Mouse (Mus musculus): Measurements from ENCODE around the gene Gm38392. TPM values are rescaled to one million over a fixed set of nuclear protein-coding genes. Genes with fewer than 3 reads are reported as not detected.

Gene Gm38392
- total RNA-seq, 2 experiments from 2014 or later, result 0.81 TPM; not detected in 1

DNA sequence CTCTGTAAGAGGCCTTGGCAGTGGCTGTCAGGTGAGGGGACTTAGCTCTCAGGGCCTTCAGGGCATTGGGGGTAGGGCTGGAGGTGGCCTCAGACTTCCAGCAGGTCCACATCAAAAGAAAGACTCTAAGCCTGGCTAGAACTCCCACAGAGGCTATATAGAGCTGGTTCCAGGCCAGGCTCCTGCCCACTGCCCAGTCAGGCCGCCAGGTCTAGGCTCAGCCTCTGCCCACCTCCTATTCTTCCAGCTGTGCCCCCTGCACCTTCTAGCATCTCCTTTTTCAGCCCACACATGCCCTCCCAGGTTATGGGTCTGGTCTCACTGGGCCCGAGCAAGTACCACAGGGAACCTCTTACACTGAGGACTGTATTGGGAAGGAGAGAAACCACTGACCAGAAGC is 62.1 kb downstream of the Gm38392 start:
- no peak for DNase-seq (ENCODE audit: extremely low spot score in 1 of 2, low spot score in 2 of 2)
- intact Hi-C loops (cut with DNase I), result no loop called here

DNA sequence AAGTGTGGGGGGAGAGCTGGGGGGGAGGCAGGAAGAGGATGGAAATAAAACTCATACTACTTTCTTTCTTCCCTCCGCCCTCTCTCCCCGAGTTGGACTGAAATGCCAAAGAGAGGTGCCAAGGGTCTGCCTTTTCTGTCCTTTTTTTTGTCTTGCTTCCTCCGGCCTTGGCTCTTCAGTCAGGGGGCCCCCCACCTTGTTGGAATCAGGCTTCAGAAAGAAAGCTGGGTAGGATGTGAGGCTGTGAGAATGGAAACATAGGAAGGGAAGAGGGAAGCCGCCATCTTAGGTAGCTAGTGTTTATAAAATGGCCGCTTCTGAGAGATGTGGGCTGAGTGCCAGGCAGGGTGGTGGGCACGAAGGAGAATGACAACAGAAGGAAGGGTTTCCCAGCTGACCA is 64.6 kb downstream of the Gm38392 start:
- intact Hi-C loops (cut with DNase I), result no loop called here

DNA sequence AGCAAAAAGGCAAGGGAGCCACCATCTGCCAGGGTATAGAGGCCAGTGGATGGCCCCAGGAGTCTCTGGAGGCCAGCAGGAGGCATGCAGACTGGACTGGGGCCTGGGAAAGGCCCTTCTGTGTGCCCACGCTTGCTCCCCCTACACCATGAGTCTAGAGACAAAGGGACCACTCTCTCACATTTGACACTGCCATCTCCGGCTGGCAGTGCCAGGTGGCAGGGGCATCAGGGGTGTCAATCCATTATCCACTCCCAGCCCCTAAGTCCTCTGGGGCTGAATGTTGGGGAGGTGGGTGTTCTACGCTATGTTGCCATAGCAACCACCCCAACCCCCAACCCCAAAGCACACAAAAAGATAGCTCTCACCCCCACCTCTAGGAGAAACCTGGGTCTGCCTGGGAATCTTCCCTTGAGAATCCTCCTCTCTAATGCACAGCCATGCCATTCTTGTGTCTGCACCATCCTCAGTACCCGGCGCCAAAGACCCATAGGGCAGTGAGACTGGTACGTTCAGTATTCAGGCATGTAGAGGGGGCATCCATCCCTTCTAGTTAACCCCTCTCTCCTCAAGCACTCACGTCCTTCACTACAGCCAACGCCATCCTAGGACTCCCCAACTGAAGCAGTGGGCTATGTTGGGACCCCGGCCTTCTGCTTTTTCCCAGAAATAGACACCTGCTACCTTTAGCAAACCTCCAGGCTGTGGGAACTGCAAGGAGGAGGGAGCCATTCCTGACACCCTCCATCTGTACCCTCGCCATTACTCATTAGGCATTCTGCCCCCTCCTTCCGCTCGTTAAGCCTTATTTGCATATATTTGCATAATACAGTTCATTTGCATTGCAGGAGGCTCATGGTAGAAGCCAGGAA is 65.3 kb downstream of the Gm38392 start:
- DNase-seq (ENCODE audit: extremely low spot score in 1 of 2, low spot score in 2 of 2), result peak; percentile 61 to 88
- intact Hi-C loops (cut with DNase I), result no loop called here

More for the DNA sequence above, 64.6 kb downstream of the Gm38392 start:
- peak; percentile 59 to 79 for DNase-seq (ENCODE audit: extremely low spot score in 1 of 2, low spot score in 2 of 2)

- peak in 1 of 2 experiments; percentile 78 for DNase-seq (ENCODE audit: extremely low spot score in 1 of 2, low spot score in 2 of 2)
- intact Hi-C loops (cut with DNase I), result no loop called here
Observed at GRCm38 (mm10) chr3:88220842-88221241, 66.2 kb downstream of the Gm38392 start.

- no peak for DNase-seq (ENCODE audit: extremely low spot score in 1 of 2, low spot score in 2 of 2)
- intact Hi-C loops (cut with DNase I), result no loop called here
Observed at GRCm38 (mm10) chr3:88219940-88220339, 67.1 kb downstream of the Gm38392 start.

GRCm38 (mm10) chr3:88217679-88218078 is 69.3 kb downstream of the Gm38392 start:
- intact Hi-C loops (cut with DNase I), result no loop called here
- DNase-seq (ENCODE audit: extremely low spot score in 1 of 2, low spot score in 2 of 2), result no peak

DNA sequence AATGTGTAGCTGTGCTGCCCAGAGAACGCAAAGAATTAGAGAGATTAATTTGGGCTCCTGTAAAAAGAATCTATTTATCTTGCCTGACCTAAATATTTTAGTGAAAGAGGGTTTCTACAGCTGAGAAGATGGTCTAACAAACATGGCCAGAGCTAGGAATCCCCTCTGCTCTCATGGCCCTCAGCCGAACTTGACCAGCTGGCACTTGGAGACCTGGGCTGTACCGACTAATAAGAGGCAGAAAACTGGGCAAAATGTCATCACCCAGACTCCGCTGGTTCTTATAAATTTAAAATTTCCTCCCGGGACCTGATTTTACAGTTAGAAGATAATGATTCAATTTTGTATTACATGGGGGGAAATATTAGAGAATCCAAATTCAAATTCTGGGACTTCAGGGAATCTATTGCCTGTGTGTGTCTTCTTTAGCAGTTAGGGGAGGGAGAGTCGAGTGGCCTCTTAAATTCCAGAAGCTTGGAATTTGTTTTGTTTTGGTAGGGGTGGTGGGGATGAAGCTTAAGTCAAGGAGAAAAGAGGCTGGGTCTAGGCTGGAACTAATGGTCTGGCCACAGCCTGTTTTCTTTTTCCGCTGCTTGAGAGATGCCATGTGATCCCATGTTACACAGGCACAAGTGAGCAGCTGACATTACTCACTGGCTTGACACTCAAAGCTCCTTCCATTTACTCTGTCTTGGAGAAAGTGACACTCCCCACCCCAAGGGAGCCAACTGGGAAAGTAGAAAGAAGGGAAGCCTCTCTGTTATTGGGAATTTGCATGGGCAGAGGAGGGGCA is 70.3 kb downstream of the Gm38392 start:
- intact Hi-C loops (cut with DNase I), result no loop called here
- no peak for DNase-seq (ENCODE audit: extremely low spot score in 1 of 2, low spot score in 2 of 2)

DNA sequence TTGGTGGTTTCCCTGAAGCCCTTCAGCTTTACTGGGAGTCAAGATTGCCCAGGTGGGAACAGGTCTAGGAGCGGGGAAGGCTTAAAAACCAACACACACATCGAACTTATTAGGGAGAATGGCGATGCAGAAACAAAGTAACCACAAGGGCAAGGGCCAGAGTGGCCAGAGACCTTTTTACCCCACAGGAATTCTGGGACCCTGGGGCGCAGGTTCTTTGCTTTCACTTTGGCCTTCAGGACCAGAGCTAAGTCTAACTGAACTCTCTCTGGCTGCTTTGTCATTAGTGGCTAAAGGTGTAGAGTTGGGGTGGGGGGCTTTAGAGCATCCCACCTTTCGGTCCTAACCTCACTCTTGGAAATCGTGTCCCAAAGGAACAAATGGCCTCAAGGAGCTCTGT is 70.9 kb downstream of the Gm38392 start:
- intact Hi-C loops (cut with DNase I), result no loop called here
- DNase-seq (ENCODE audit: extremely low spot score in 1 of 2, low spot score in 2 of 2), result no peak

DNA sequence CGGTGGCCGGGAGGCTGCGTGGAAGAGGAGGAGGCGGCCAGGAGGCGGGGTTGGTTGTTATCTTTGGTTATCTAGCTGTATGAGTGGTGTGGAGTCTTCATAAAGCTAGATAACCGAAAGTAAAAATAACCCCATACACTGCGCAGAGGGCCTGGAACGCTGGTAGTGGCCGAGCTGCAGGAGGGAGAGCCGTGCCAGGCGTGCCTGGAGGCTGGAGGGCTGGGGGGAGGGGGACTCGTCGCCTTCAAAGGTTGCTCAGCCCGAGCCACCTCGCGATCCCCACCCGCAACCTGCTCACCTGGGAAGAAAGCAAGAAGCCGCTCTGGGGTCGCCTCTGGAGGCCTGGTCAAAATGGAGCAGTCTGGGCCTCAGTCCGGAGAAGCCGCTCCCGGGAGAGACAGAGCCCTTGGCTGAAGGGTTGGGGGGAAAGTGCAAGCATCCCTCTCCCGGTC is 71.4 kb downstream of the Gm38392 start:
- intact Hi-C loops (cut with DNase I), result loop anchor here (2.0 kb wide), 1 partner anchor 15 kb away; no protein-coding TSS in a partner anchor
- peak in 1 of 2 experiments; percentile 49 for DNase-seq (ENCODE audit: extremely low spot score in 1 of 2, low spot score in 2 of 2)

- no peak for DNase-seq (ENCODE audit: extremely low spot score in 1 of 2, low spot score in 2 of 2)
- intact Hi-C loops (cut with DNase I), result loop anchor here (2.0 kb wide), 1 partner anchor 14 kb away; no protein-coding TSS in a partner anchor
Observed at GRCm38 (mm10) chr3:88214971-88215552, 71.9 kb downstream of the Gm38392 start.

DNA sequence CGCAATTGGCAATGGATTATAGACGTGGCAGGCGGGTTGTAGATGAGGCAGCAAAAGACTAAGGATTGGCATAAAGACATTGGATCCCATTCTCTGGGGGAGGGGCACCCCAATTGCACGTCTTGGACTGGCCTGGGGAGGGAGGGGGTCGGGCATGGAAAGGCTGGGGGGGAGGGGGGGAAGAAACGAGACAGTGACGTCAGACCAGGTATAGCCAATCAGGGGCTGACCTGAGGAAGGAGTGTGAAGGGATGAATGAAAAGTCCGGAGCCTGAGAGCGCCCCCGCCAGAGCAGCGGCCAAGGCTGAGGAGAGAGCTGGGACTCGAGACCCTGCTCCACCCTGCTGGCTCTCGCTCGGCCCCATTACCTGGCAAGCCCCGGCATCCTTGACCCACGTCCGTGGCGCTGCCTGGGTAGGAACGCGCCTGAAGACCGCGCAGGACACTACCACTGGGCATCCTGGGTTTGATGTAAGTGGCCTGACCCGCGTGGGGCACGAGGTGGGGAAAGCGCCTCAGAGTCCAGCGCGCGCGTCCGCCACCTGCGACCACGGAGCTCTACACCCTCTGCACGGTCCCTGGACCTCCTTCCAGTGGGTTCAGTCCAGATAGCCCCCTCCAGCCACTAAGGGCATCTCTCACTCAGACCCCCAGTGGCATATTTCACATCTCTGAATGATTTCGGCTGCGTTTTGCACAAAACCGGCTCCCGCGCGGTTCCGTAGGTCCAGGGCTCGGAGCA is 72.6 kb downstream of the Gm38392 start:
- intact Hi-C loops (cut with DNase I), result loop anchor here (2.0 kb wide), 1 partner anchor 14 kb away; no protein-coding TSS in a partner anchor
- DNase-seq (ENCODE audit: extremely low spot score in 1 of 2, low spot score in 2 of 2), result peak; percentile 80

- intact Hi-C loops (cut with DNase I), result no loop called here
Observed at GRCm38 (mm10) chr3:88213019-88213418, 74.0 kb downstream of the Gm38392 start.

GRCm38 (mm10) chr3:88212356-88212755 is 74.7 kb downstream of the Gm38392 start:
- DNase-seq (ENCODE audit: extremely low spot score in 1 of 2, low spot score in 2 of 2), result no peak
- intact Hi-C loops (cut with DNase I), result no loop called here

More at GRCm38 (mm10) chr3:88213019-88213418, 74.0 kb downstream of the Gm38392 start:
- no peak for DNase-seq (ENCODE audit: extremely low spot score in 1 of 2, low spot score in 2 of 2)

DNA sequence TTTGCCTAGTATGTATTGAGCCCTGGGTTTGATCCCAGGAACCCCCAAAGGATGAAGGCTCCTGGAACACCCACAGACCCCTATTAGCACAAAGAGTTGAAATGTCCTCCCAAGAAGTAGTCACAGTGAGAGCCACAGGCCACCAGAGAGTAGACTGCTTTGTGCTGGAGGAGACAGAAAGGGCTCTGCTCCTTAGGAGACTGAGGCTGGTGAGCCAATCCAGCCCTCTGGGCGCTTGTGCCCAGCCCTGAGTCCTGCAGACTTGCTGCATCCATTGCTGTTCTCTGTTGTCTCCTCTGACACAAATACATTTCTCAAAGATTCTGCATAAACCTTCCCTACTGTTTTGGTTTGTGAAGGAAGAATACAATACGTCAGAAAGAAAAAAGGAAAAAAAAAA is 76.1 kb downstream of the Gm38392 start:
- intact Hi-C loops (cut with DNase I), result no loop called here

GRCm38 (mm10) chr3:88210121-88210520 is 76.9 kb downstream of the Gm38392 start:
- DNase-seq (ENCODE audit: extremely low spot score in 1 of 2, low spot score in 2 of 2), result no peak
- intact Hi-C loops (cut with DNase I), result no loop called here

More for the DNA sequence above, 76.1 kb downstream of the Gm38392 start:
- DNase-seq (ENCODE audit: extremely low spot score in 1 of 2, low spot score in 2 of 2), result no peak

DNA sequence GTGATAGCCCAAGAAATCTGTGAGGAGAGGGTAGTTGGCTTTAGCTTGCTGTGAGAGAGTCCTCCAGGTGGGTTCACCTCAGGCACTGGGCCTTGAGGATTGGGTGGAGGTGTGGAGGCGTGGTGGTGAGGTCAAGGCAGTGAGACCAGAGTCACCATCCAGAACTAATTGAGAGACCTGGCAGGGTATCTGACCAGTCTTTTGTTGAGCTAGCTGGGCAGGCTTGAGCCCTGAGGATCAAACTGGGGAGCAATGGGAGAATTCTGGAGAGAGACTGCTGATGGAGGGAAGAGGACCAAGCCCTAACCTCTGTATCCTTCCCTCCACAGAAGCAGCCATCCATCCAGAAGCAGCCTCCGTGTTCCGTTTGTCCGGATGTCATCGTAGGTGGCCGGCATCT is 77.7 kb downstream of the Gm38392 start:
- intact Hi-C loops (cut with DNase I), result no loop called here
- no peak for DNase-seq (ENCODE audit: extremely low spot score in 1 of 2, low spot score in 2 of 2)

GRCm38 (mm10) chr3:88208226-88208720 is 78.7 kb downstream of the Gm38392 start:
- intact Hi-C loops (cut with DNase I), result no loop called here
- DNase-seq (ENCODE audit: extremely low spot score in 1 of 2, low spot score in 2 of 2), result no peak

GRCm38 (mm10) chr3:88207451-88208100 is 79.4 kb downstream of the Gm38392 start:
- intact Hi-C loops (cut with DNase I), result no loop called here
- DNase-seq (ENCODE audit: extremely low spot score in 1 of 2, low spot score in 2 of 2), result peak in 1 of 2 experiments; percentile 58

Data from left cerebral cortex, postnatal 10 days (tissue).